Mouse (Mus musculus) ES-E14 (cell line): ENCODE data around the gene Pkd1. TPM values are rescaled to one million over a fixed set of nuclear protein-coding genes. Genes with fewer than 3 reads are reported as not detected.

Experiments
- DNase-seq: peaks from one replicate; pipeline ENCODE4 v3.0.0-alpha.2; 2013; ENCODE audit warnings: low read depth, low spot score
- H3K27ac ChIP-seq: 2 replicates; pipeline ENCODE4 v1.5.1; 2012; ENCODE audit warnings: low read depth, mild to moderate bottlenecking, low read length, moderate library complexity, mixed read lengths; ENCODE audit not compliant: poor library complexity, insufficient read depth, severe bottlenecking
- H3K36me3 ChIP-seq: 2 replicates; pipeline ENCODE4 v1.6.1; 2012; ENCODE audit warnings: mild to moderate bottlenecking, low read length, moderate library complexity, mixed read lengths; ENCODE audit not compliant: control insufficient read depth, poor library complexity, insufficient read depth, severe bottlenecking
- H3K4me1 ChIP-seq, 2 experiments: fragments of 150-350 bp in 1 of 2; sonication (generic) in 1 of 2; 2 replicates each; pipeline ENCODE4 v1.6.1; 2012; ENCODE audit warnings: low read length in 2 of 2, mild to moderate bottlenecking in 1 of 2, mixed read lengths in 1 of 2; ENCODE audit not compliant: control insufficient read depth in 2 of 2, insufficient read depth in 2 of 2, poor library complexity in 1 of 2
- H3K4me3 ChIP-seq, 2 experiments: fragments of 150-350 bp in 1 of 2; sonication (generic) in 1 of 2; 2 replicates each; pipeline ENCODE4 v1.5.1; 2012; ENCODE audit warnings: low read length in 2 of 2, low read depth in 1 of 2, mild to moderate bottlenecking in 1 of 2, mixed read lengths in 1 of 2; ENCODE audit not compliant: insufficient read depth in 1 of 2, poor library complexity in 1 of 2, severe bottlenecking in 1 of 2
- H3K9ac ChIP-seq: 2 replicates; pipeline ENCODE4 v1.6.1; 2012; ENCODE audit warnings: low read depth, mild to moderate bottlenecking, low read length, mixed read lengths; ENCODE audit not compliant: poor library complexity, insufficient read depth, severe bottlenecking
- H3K9me3 ChIP-seq: fragments of 150-350 bp; sonication (generic); 2 replicates; pipeline ENCODE4 v1.6.1; 2012; ENCODE audit warnings: low read depth, mild to moderate bottlenecking, low read length; ENCODE audit not compliant: control insufficient read depth, insufficient read depth
- CHD2 ChIP-seq: IDR thresholded peaks from 2 replicates; pipeline ENCODE4 v1.6.1; 2014; ENCODE audit warnings: mild to moderate bottlenecking, low read depth, low read length, inconsistent platforms
- HCFC1 ChIP-seq: IDR thresholded peaks from 2 replicates; pipeline ENCODE4 v1.6.1; 2012; ENCODE audit warnings: low read length, inconsistent platforms, borderline replicate concordance; ENCODE audit not compliant: insufficient read depth
- MAFK ChIP-seq: IDR thresholded peaks from 2 replicates; pipeline ENCODE4 v1.6.1; 2014; ENCODE audit warnings: mild to moderate bottlenecking, low read depth, low read length, inconsistent platforms; ENCODE audit not compliant: insufficient read depth
- ZC3H11A ChIP-seq: IDR thresholded peaks from 2 replicates; pipeline ENCODE4 v1.6.1; 2012; ENCODE audit warnings: low read depth, mild to moderate bottlenecking, inconsistent platforms, low read length, borderline replicate concordance
- ZNF384 ChIP-seq: IDR thresholded peaks from 2 replicates; pipeline ENCODE4 v1.6.1; 2012; ENCODE audit warnings: low read depth, low read length, inconsistent platforms
- in situ Hi-C, 2 experiments: fragments of 600-800 bp; cut with MboI; formaldehyde crosslinking; loops; one replicate each; pipeline ENCODE4 v1.15.1; 2025; ENCODE audit warnings: low sequenced_read_pairs in 2 of 2, inconsistent platforms in 1 of 2; ENCODE audit not compliant: unreplicated experiment in 2 of 2
- total RNA-seq: library from RNA; depleted of rRNA; stranded (reverse); fragments of 300-350 nt; gene quantifications from 2 replicates; pipeline ENCODE4 v1.2.3, GENCODE M21; 2012

The Pkd1 gene
- total RNA-seq, 1 experiment, result 27.8 TPM

DNA sequence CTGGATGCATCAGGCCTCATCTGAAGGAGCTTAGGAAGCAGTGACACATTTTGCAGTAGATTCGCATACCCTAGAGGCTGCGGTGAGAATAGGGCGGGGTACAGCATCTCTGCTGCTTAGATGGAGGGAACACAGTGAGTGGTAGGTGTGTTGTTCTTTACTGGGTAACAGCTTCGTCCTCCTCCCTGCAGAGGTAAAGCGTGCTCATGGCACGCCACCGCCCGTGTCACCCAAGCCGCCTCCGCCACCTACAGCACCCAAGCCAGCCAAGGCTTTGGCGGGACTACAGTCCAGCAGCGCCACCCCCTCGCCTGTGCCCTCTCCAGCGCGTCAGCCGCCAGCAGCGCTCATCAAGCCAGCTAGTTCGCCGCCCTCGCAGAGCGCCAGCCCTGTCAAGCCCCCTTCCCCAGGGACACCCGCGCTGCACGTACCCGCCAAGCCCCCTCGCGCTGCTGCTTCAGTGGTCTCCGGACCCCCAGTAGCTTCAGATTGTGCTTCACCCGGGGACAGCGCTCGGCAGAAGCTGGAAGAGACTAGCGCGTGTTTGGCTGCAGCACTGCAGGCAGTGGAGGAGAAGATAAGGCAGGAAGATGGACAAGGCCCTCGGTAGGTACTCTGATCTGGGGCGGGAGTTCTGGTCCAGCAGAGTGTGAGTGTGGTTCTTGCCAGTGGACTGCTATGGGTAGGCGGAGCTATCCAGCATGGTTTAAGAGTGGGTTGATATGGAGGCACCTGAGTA is 43.1 kb upstream of the Pkd1 start:
- in situ Hi-C loops, result no loop called here
- Histone ChIP-seq H3K27ac (no peak overlapping the region), H3K4me1 (peaks cover 0 to 10% of the 10 kb centered on the region in 2 experiments; a peak in 2 of 4 replicates), H3K9ac (0 out of 2 replicates have a peak overlapping the region, but pooled peaks have one; percentile 6), H3K36me3 (peaks cover 35% of the 10 kb centered on the region), H3K9me3 (no peaks in the 10 kb centered on the region), H3K4me3 (peak overlapping the region; percentile 50 to 55)
- no peak for TF ChIP-seq HCFC1
- no peak for TF ChIP-seq CHD2
- TF ChIP-seq ZC3H11A, result no peak
- TF ChIP-seq ZNF384, result no peak
- no peak for TF ChIP-seq MAFK
- no peak for DNase-seq

GRCm38 (mm10) chr17:24507129-24507664 is 42.4 kb upstream of the Pkd1 start:
- peaks cover 0 to 10% of the 10 kb centered on the region in 2 experiments; a peak in 2 of 4 replicates for H3K4me1 ChIP-seq
- in situ Hi-C loops, result no loop called here
- no peak overlapping the region for H3K9ac ChIP-seq
- H3K27ac ChIP-seq, result no peak overlapping the region
- H3K9me3 ChIP-seq, result no peaks in the 10 kb centered on the region
- TF ChIP-seq ZNF384 (no peak), HCFC1 (no peak), CHD2 (no peak), MAFK (no peak), ZC3H11A (no peak)
- H3K36me3 ChIP-seq, result peaks cover 42% of the 10 kb centered on the region
- DNase-seq, result no peak
- peak overlapping the region; percentile 50 to 55; a peak in 3 of 4 replicates for H3K4me3 ChIP-seq

DNA sequence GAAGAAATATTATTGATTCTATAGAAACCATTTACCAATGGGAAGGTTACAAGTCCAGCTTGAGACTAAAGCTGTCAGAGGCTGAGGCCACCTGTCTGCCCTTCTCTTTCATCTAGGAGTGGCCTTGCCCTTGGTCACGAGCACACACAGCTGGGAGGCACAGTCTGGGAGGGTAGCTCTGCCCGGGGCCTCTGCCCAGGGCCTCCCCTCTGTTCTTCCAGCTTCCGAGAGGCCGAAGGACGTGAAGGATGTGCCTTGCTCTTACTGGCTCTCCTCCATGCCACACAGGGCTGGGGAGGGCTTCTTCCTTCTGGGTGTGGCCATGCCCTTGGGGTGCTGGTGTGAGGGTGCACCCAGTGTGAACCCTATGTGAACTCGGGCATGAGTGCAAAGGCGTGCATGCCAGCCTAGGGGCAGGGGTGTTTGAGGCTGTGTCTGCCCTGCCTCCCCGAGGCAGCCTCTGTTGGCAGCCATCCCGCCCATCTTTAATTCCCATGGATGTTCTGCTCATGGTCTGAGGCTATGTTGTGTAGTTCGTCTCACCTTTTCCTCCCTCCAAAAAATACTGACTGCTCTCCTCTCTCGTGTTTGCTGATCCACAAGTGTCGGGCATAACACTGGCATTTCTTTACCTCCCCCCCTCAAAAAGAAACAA is 41.7 kb upstream of the Pkd1 start:
- H3K9ac ChIP-seq, result no peak overlapping the region
- H3K27ac ChIP-seq, result no peak overlapping the region
- in situ Hi-C loops, result no loop called here
- peaks cover 0 to 10% of the 10 kb centered on the region in 2 experiments; a peak in 2 of 4 replicates for H3K4me1 ChIP-seq
- no peaks in the 10 kb centered on the region for H3K9me3 ChIP-seq
- H3K4me3 ChIP-seq, result no peak overlapping the region
- H3K36me3 ChIP-seq, result peaks cover 46% of the 10 kb centered on the region
- DNase-seq, result no peak
- TF ChIP-seq ZNF384 (no peak), CHD2 (no peak), MAFK (no peak), HCFC1 (no peak), ZC3H11A (no peak)

DNA sequence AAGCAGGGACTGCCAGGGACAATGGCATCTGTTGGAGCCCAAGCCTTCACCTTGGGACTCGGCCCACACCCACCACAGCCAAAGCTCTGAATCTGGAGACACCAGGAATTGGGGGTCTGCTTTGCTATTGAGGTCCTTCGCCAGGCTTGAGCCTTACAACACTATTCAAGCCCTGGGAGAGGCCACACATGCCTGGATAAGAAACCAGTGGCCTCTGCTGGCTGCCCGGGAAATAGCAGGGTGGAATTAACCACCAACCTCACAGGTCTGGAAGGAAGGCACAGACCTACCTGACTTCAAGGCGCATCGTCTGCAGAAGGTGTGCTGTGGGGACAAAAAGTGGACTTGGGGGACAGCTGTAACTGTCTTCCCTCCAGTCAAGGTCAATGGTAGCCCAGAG is 36.0 kb upstream of the Pkd1 start:
- Histone ChIP-seq H3K9me3 (no peaks in the 10 kb centered on the region), H3K9ac (no peak overlapping the region), H3K36me3 (peaks cover 76% of the 10 kb centered on the region), H3K4me1 (peaks cover 0 to 13% of the 10 kb centered on the region in 2 experiments; a peak in 2 of 4 replicates), H3K4me3 (no peak overlapping the region), H3K27ac (no peak overlapping the region; the same call in 1 of the 2 replicates)
- in situ Hi-C loops, result no loop called here
- TF ChIP-seq ZC3H11A (no peak), CHD2 (no peak), MAFK (no peak), ZNF384 (no peak), HCFC1 (no peak)
- DNase-seq, result no peak
